Mouse (Mus musculus) left cerebral cortex, adult 18-20 months (tissue): ENCODE data around the gene S1pr2. TPM values are rescaled to one million over a fixed set of nuclear protein-coding genes. Genes with fewer than 3 reads are reported as not detected.
"Not testable (repeated sequence)": the region's sequence is repeated elsewhere in the genome, so short reads cannot be mapped to it uniquely, and the experiment has no call there.

Experiments used
- DNase-seq, 2 experiments: peaks; one replicate each; pipeline ENCODE4 v3.0.0; 2021 to 2022; ENCODE audit warnings: low spot score in 2 of 2, mixed read lengths in 1 of 2
- total RNA-seq, 2 experiments: library from RNA; stranded (reverse); gene quantifications; 2 replicates each; pipeline ENCODE4 v1.2.3; 2021

S1pr2 gene
- total RNA-seq, 2 experiments from 2014 or later, result 2.9 to 3.4 TPM

- DNase-seq, result no peak
Observed at GRCm38 (mm10) chr9:21001651-21002200, 25.1 kb upstream of the S1pr2 start.

- no peak for DNase-seq
Observed at GRCm38 (mm10) chr9:21000811-21001210, 24.2 kb upstream of the S1pr2 start.

- DNase-seq, result not testable (repeated sequence)
Observed at GRCm38 (mm10) chr9:20998337-20998736, 21.8 kb upstream of the S1pr2 start.

- DNase-seq, result no peak
Observed at GRCm38 (mm10) chr9:20997065-20997464, 20.5 kb upstream of the S1pr2 start.

GRCm38 (mm10) chr9:20995069-20995468 is 18.5 kb upstream of the S1pr2 start:
- no peak for DNase-seq

GRCm38 (mm10) chr9:20993165-20993898 is 16.8 kb upstream of the S1pr2 start:
- DNase-seq, result no peak

- no peak for DNase-seq
Observed at GRCm38 (mm10) chr9:20991587-20991986, 15.0 kb upstream of the S1pr2 start.

- DNase-seq, result no peak
Observed at GRCm38 (mm10) chr9:20990861-20991260, 14.3 kb upstream of the S1pr2 start.

GRCm38 (mm10) chr9:20987953-20988352 is 11.4 kb upstream of the S1pr2 start:
- no peak for DNase-seq

- no peak for DNase-seq
Observed at GRCm38 (mm10) chr9:20986952-20987686, 10.5 kb upstream of the S1pr2 start.

- DNase-seq, result no peak
Observed at GRCm38 (mm10) chr9:20983169-20983568, 6.6 kb upstream of the S1pr2 start.

GRCm38 (mm10) chr9:20982171-20982570 is 5.6 kb upstream of the S1pr2 start:
- no peak for DNase-seq

- no peak for DNase-seq
Observed at GRCm38 (mm10) chr9:20979769-20980168, 3.2 kb upstream of the S1pr2 start.

- DNase-seq, result no peak
Observed at GRCm38 (mm10) chr9:20979181-20979580, 2.6 kb upstream of the S1pr2 start.

- no peak for DNase-seq
Observed at GRCm38 (mm10) chr9:20978409-20979095, 2.0 kb upstream of the S1pr2 start.

- DNase-seq, result no peak
Observed at GRCm38 (mm10) chr9:20976961-20977689, 544 bp upstream of the S1pr2 start.

- peak in 1 of 2 experiments; percentile 39 for DNase-seq
Observed at GRCm38 (mm10) chr9:20975431-20976215, 958 bp downstream of the S1pr2 start.

- DNase-seq, result no peak
Observed at GRCm38 (mm10) chr9:20973682-20974075, 2.9 kb downstream of the S1pr2 start.

GRCm38 (mm10) chr9:20973001-20973681 is 3.4 kb downstream of the S1pr2 start:
- DNase-seq, result no peak
